Mouse (Mus musculus): ENCODE measurements around the gene Enho.

- TF ChIP-seq POLR2A (IDR thresholded peaks at IDR 0.05; ENCODE audit: low read depth, low read length) (no peak), CTCF (IDR thresholded peaks at IDR 0.05; ENCODE audit: borderline replicate concordance, insufficient read depth, low read length) (no peak)
Observed at GRCm38 (mm10) chr4:41622071-41622470, 18.1 kb downstream of the Enho start.
